Mouse (Mus musculus): ENCODE results near the gene Ahdc1.
A peak's percentile ranks its signal among the peaks of the same experiment; 100 is the strongest.

Ahdc1 gene

GRCm38 (mm10) chr4:133055163-133055951, 44.3 kb downstream of the Ahdc1 start:
- DNase-seq (ENCODE audit: low spot score) = no peak

DNA sequence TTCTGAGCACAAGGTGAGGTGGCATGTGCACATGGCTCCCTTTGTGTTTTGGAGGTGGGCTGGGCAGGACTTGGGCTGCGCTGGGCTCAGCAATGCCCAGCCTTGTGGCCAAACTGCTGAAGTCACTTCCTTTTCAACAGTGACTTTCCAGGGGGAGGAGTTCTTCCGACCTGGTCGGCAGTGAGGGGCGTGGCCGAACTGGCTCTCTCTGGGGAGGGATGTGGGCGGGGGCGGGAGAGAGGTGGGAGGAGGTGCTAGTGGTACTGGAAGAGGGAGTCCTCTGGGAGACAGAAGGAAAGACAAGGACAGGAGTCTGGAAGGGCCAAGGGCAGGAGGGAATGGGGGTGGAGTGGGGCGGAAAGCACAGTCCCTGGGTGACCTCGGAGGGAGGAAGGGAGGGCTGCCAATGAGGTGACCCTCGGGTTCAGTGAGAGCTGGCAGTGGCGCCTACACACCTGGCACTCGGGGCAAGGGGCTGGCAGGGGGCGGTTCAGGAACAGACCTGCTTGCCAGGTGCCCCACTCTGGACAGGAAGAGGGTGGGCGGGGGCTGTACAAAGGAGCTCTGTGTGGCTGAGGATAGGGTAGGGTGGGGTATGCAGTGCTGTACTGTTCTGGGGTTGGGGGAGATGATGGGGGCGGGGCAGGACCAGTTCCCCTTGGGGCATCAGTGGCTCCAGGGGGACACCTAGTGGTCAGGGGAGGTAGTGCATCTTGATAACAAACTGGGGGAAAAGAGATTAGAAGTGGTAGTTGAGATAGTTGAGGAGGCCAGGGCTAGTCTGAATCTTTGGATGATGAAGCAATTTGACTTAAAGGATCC, 45.2 kb downstream of the Ahdc1 start:
- DNase-seq (ENCODE audit: low spot score) = peak; percentile 55

DNA sequence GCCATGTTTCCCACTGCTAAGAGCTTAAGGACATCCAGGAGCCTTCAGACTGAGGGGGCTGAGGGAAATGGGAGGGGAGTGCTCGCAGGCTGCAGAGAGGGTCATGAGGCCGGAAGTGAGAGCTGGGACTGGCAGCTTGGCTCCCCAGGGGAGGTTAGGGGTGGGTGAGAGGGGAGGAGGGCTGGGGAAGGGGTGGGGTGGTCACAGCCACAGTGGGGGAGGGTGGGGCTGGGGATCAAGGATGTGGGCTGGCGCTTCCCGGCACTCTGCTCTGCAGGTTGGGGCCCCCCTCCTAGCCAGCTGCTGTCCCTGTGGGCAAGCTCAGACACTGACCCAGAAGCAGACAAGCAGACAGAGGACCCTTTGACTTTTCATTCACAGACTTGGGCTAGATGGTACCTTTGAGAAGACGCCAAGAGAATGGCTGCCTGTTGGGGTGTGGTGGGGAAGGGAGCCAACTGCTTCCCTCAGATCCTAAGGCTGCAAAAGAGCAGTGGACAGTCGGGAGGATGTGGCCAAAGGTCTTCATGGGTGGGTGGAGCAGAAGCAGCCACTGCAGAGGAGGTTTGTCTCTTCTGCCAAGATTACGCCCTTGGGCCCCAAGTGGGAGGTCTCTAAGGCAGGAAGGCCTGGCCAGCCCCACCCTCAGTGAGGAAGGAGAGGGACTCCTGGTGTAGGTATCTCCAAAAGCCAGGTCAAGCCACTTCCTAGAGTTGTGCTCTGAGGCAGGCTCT, 46.5 kb downstream of the Ahdc1 start:
- DNase-seq (ENCODE audit: low spot score) = no peak

- DNase-seq (ENCODE audit: low spot score) = no peak
Observed at GRCm38 (mm10) chr4:133058123-133058453, 47.0 kb downstream of the Ahdc1 start.

DNA sequence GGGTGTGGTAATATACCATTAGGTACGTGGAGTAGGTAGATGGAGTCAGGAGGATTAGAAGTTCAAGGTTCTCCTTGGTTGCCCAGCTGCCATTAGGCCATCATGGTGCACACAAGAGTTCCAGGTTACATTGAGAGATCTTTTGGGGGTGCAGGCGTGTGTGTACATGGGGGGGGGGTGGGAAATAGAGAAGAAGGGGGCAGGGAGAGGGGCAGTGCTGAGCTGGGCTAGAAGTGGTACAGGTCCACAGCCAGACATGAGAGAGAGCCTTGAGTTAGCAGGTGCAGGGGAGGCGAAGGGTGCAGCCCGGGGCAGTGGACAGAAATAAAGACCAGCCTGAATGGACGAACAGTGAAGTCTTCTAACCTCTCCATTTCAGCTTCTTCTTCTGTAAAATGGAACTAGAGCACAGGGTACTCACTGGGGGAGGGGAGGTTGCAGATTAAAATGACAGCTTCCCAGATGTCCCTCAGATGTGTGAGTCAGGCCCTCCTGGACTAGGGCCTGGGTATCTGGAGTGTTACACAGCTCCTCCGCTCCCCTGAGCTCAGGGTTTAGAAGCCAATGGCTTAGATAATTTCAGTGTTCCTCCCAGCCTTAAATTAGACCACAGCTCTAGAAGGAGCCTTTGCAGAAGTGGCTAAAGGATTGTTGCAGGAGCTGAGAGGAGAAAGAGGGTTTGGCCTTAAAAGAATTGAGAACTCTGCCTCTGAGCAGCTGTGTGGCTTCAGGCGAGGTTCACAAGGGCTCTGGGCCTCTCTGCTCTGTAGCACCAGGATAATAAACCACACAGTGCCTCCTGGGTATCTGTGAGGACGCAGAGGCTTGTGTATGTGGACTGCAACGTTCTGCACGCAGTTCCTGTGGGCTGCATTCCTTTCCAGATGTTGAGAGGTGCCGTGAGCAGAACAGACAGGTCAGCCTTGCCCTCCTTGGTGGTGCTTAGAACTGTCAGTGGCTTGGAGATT, 47.7 kb downstream of the Ahdc1 start:
- no peak for DNase-seq (ENCODE audit: low spot score)

DNA sequence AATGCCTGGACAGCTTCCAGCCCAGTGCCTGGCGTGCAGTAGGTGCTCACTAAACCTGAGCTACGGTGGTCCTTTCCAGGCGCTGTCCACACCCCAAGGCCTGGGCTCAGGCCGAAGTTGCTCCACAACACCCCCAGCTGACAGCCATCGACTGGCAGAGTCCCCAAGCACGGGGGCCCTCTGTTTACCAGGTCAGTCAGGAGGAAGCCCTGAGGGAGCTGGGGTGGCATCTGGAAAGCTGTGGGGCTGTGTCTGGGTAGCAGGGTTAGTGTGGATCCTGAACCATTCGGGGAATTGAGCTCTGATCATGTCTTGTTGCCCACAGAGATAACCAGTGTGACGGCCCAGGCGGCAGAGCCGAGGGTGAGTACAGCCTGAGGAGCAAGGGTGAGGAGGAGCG, 49.6 kb downstream of the Ahdc1 start:
- DNase-seq (ENCODE audit: low spot score) = no peak

DNA sequence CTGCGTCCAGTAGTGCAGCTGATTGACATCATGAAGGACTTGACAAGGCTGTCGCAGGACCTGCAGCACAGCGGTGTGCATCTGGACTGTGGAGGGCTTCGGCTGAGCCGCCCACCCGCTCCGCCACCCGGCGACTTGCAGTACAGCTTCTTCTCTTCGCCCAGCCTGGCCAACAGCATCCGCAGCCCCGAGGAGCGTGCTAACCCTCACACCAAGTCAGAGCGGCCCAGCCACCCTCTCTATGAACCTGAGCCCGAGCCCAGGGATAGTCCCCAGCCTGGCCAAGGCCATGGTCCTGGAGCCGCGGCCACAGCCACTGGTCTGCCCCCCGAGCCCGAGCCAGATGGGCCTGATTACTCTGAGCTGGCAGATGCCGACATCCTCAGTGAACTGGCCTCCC, 50.7 kb downstream of the Ahdc1 start:
- DNase-seq (ENCODE audit: low spot score) = no peak

GRCm38 (mm10) chr4:133062286-133062685, 51.2 kb downstream of the Ahdc1 start:
- DNase-seq (ENCODE audit: low spot score) = no peak

DNA sequence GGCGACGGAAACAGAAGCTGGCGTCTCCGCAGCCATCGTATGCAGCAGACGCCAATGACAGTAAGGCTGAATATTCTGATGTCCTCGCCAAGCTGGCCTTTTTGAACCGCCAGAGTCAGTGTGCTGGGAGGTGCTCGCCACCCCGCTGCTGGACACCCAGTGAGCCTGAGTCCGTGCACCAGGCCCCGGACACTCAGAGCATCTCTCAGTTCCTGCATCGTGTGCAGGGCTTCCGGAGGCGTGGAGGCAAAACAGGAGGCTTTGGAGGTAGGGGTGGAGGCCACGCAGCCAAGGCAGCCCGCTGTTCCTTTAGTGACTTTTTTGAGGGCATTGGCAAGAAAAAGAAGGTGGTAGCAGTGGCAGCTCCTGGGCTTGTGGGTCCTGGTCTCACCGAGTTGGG, 52.1 kb downstream of the Ahdc1 start:
- DNase-seq (ENCODE audit: low spot score) = no peak

- no peak for DNase-seq (ENCODE audit: low spot score)
Observed at GRCm38 (mm10) chr4:133063799-133064198, 52.7 kb downstream of the Ahdc1 start.

- DNase-seq (ENCODE audit: low spot score) = no peak
Observed at GRCm38 (mm10) chr4:133064791-133065190, 53.7 kb downstream of the Ahdc1 start.

GRCm38 (mm10) chr4:133065894-133066386, 54.9 kb downstream of the Ahdc1 start:
- no peak for DNase-seq (ENCODE audit: low spot score)

- DNase-seq (ENCODE audit: low spot score) = no peak
Observed at GRCm38 (mm10) chr4:133068400-133069138, 57.5 kb downstream of the Ahdc1 start.

GRCm38 (mm10) chr4:133070388-133070787, 59.3 kb downstream of the Ahdc1 start:
- DNase-seq (ENCODE audit: low spot score) = no peak

DNA sequence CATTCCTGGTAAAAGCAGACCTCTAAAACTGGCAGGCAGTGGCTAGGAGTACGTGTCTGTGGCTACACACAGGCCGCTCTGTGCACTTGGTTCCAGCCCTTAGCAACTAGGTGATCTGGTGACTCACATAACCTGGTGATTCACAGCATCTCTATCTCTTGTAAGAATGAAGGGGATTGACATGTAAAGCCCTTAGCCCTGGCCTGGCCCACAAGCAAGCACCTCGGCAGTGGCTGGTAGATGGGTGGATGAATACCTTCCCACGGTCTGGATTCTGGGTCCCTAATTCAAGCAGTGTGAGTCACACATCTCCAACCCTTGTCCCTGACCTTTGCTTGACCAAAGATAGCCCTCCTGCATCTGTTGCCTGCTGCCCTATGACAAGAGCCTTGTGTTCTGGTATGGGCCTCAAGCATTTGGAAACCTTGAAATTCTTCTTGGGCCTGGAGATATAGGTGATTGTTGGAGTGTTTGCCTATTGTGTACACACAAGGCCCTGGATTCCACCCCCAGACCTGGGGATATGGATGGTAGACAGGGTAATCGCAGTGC, 59.8 kb downstream of the Ahdc1 start:
- no peak for DNase-seq (ENCODE audit: low spot score)

DNA sequence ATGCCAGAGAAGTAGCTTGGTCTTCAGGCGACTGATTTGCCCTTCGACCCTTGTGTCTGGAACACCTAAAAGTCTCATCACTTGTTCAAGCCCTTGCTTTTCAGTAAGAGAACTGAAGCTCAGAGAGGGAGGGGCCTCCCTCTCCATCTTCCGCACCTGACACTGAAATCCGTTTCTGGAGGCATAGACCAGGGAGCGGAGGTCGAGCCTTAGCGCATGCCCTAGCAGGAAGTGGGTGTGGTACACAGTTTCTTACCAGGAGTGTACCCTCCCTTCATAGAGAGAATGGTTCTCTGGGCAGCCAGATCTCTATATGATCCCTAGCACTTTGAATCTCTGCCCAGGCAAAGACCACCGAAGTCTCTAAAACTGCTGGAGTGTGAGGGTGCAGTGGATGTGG, 62.1 kb downstream of the Ahdc1 start:
- no peak for DNase-seq (ENCODE audit: low spot score)

- no peak for DNase-seq (ENCODE audit: low spot score)
Observed at GRCm38 (mm10) chr4:133074070-133074819, 63.2 kb downstream of the Ahdc1 start.

- DNase-seq (ENCODE audit: low spot score) = no peak
Observed at GRCm38 (mm10) chr4:133074894-133075572, 64.0 kb downstream of the Ahdc1 start.

DNA sequence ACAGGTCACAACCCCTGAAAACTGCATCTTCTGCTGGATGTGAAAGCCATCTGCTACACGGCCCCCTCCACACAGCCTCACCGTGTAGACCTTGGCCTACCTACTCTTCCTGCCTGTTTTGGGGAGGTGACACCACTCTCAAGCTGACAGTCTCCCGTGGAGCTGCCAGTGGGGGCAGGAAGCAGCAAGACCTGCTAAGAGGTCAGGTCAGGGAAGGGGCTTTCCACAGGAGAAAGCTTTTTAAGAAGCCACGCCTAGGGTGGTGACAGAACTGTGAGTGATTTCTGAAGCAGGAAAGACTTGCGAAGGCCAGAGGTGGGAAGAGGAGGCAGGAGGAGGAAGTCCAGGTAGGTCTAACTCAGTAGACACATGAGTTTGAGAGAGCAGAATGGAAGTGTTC, 67.9 kb downstream of the Ahdc1 start:
- no peak for DNase-seq (ENCODE audit: low spot score)
